Comparison of ENCODE assay signal across 8 mouse cellular contexts in genomic region chr2:11172831-11173414, GRCm38 (mm10). TPM values are rescaled to one million over a fixed set of nuclear protein-coding genes. Genes with fewer than 3 reads are reported as not detected.
DNase-seq lines count a peak whose midpoint lies in the region; ATAC-seq and TF ChIP-seq lines count a peak whose summit lies in the region.

No protein-coding gene starts in this region.

- no peak for ATAC-seq in CD4-positive, CD25-positive, alpha-beta regulatory T cell, adult 4 months
- no peak for ATAC-seq in lung, postnatal 0 days
- ATAC-seq in hindbrain, embryonic 13.5 days (ENCODE audit: low FRiP score), result no peak
- no peak for ATAC-seq in liver, embryonic 14.5 days (ENCODE audit: insufficient read depth)
- ATAC-seq in stomach, embryonic 15.5 days (ENCODE audit: insufficient read depth, low FRiP score, low read depth), result no peak

- peak; percentile 53 for DNase-seq in CD4-positive, CD25-positive, alpha-beta regulatory T cell, adult 2 months (ENCODE audit: low read depth, low spot score)
- DNase-seq in lung, postnatal 0 days (ENCODE audit: low spot score), result no peak
- no peak for DNase-seq in lung, postnatal 14 days
- no peak for DNase-seq in liver, embryonic 14.5 days (ENCODE audit: low read depth in 3 of 3, low spot score in 3 of 3)
- no peak for DNase-seq in ovary, postnatal 36 days (ENCODE audit: low spot score)

- no peaks in the 10 kb centered on the region for H3K9me3 ChIP-seq in lung, postnatal 0 days (ENCODE audit: low read length)
- H3K9me3 ChIP-seq in hindbrain, embryonic 13.5 days, result no peaks in the 10 kb centered on the region
- no peaks in the 10 kb centered on the region for H3K9me3 ChIP-seq in liver, embryonic 14.5 days (ENCODE audit: control insufficient read depth, low read length)
- H3K9me3 ChIP-seq in stomach, embryonic 15.5 days, result no peaks in the 10 kb centered on the region

- H3K27me3 ChIP-seq in lung, postnatal 0 days (replicated peaks; ENCODE audit: insufficient read depth, low read length), result no peaks in the 10 kb centered on the region
- 0 out of 2 replicates have a peak, but pooled peaks cover 10% of the 10 kb centered on the region for H3K27me3 ChIP-seq in hindbrain, embryonic 13.5 days
- no peaks in the 10 kb centered on the region; the same call in 1 of the 2 replicates for H3K27me3 ChIP-seq in liver, embryonic 14.5 days (ENCODE audit: control insufficient read depth, insufficient read depth, low read length)
- H3K27me3 ChIP-seq in stomach, embryonic 15.5 days (replicated peaks), result no peaks in the 10 kb centered on the region

- H3K36me3 ChIP-seq in lung, postnatal 0 days (ENCODE audit: insufficient read depth, low read length), result no peaks in the 10 kb centered on the region
- no peaks in the 10 kb centered on the region for H3K36me3 ChIP-seq in hindbrain, embryonic 13.5 days
- H3K36me3 ChIP-seq in liver, embryonic 14.5 days (replicated peaks; ENCODE audit: control insufficient read depth, insufficient read depth, low read depth), result no peaks in the 10 kb centered on the region
- H3K36me3 ChIP-seq in stomach, embryonic 15.5 days, result no peaks in the 10 kb centered on the region

- H3K4me2 ChIP-seq in lung, postnatal 0 days (replicated peaks; ENCODE audit: low read depth, low read length), result peak overlapping the region; percentile 74; the same call in 1 of the 2 replicates
- peak overlapping the region; percentile 91 for H3K4me2 ChIP-seq in hindbrain, embryonic 13.5 days
- peak overlapping the region; percentile 70 for H3K4me2 ChIP-seq in liver, embryonic 14.5 days (ENCODE audit: low read depth)
- peak overlapping the region; percentile 92 for H3K4me2 ChIP-seq in stomach, embryonic 15.5 days

- no peaks in the 10 kb centered on the region for H3K4me1 ChIP-seq in lung, postnatal 0 days (ENCODE audit: insufficient read depth, low read depth, low read length)
- peaks cover 22% of the 10 kb centered on the region for H3K4me1 ChIP-seq in hindbrain, embryonic 13.5 days (replicated peaks)
- 0 out of 4 replicates have a peak, but pooled peaks cover 0 to 1% of the 10 kb centered on the region in 2 experiments for H3K4me1 ChIP-seq in liver, embryonic 14.5 days (replicated peaks; ENCODE audit: control insufficient read depth in 2 of 2, insufficient read depth in 2 of 2, low read length in 1 of 2)
- no peaks in the 10 kb centered on the region for H3K4me1 ChIP-seq in stomach, embryonic 15.5 days

- H3K4me3 ChIP-seq in lung, postnatal 0 days (ENCODE audit: low read depth, low read length), result no peak overlapping the region
- peak overlapping the region; percentile 59 for H3K4me3 ChIP-seq in hindbrain, embryonic 13.5 days
- H3K4me3 ChIP-seq in liver, embryonic 14.5 days (ENCODE audit: insufficient read depth in 1 of 2, low read depth in 2 of 2, low read length in 2 of 2), result peak overlapping the region; percentile 47 to 52
- peak overlapping the region; percentile 56 for H3K4me3 ChIP-seq in stomach, embryonic 15.5 days (replicated peaks)

- no peak overlapping the region for H3K9ac ChIP-seq in lung, postnatal 0 days (replicated peaks; ENCODE audit: low read depth)
- H3K9ac ChIP-seq in hindbrain, embryonic 13.5 days, result no peak overlapping the region
- no peak overlapping the region for H3K9ac ChIP-seq in liver, embryonic 14.5 days (replicated peaks)
- no peak overlapping the region for H3K9ac ChIP-seq in stomach, embryonic 15.5 days

- TF ChIP-seq CTCF in lung, postnatal 0 days (IDR thresholded peaks at IDR 0.05), result no peak
- TF ChIP-seq CTCF in liver, embryonic 14.5 days (IDR thresholded peaks at IDR 0.05; ENCODE audit: low read depth), result no peak

- H3K27ac ChIP-seq in lung, postnatal 0 days (ENCODE audit: low read length), result no peak overlapping the region
- no peak overlapping the region for H3K27ac ChIP-seq in hindbrain, embryonic 13.5 days
- H3K27ac ChIP-seq in liver, embryonic 14.5 days, result no peak overlapping the region
- H3K27ac ChIP-seq in stomach, embryonic 15.5 days, result no peak overlapping the region

- no peak for TF ChIP-seq EP300 in lung, postnatal 0 days (IDR thresholded peaks at IDR 0.05)
- no peak for TF ChIP-seq EP300 in liver, embryonic 14.5 days (IDR thresholded peaks at IDR 0.05; ENCODE audit: low read depth)

- WGBS in lung, postnatal 0 days, result 16% methylated on average over 9 of the region's 9 CpGs
- WGBS in hindbrain, embryonic 13.5 days, result 12% methylated on average over 9 of the region's 9 CpGs
- 5% methylated on average over 9 of the region's 9 CpGs for WGBS in liver, embryonic 14.5 days (ENCODE audit: insufficient replicate concordance)
- 15% methylated on average over 9 of the region's 9 CpGs for WGBS in stomach, embryonic 15.5 days

RNA-seq across cellular contexts. Expression of gene Prkcq, which starts 1.0 kb away (rescaled TPM):
- 100 to 1,000 TPM; 134 to 151 TPM for polyA plus RNA-seq in CD4-positive, CD25-positive, alpha-beta regulatory T cell, adult 4 months (2017; shearing (Covaris generic))
- 2.2 and 2.7 TPM in 2 replicates for polyA plus RNA-seq in lung, postnatal 0 days (2015; fragmentation: Nextera tagmentation; extraction: Ambion mirVana)
- polyA plus RNA-seq in hindbrain, embryonic 13.5 days (2015; fragmentation: Nextera tagmentation; extraction: Ambion mirVana), result 6.6 and 7.2 TPM in 2 replicates
- 1.5 and 2.1 TPM in 2 replicates for polyA plus RNA-seq in liver, embryonic 14.5 days (2012; rRNA removed)
- polyA plus RNA-seq in liver, embryonic 14.5 days (2014; fragmentation: Nextera tagmentation; extraction: Ambion mirVana), result 3.4 and 4.0 TPM in 2 replicates
- 2.3 and 2.6 TPM in 2 replicates for polyA plus RNA-seq in stomach, embryonic 15.5 days (2015; fragmentation: Nextera tagmentation; extraction: Ambion mirVana)

Comparison
In these comparisons a context has a peak if more than half of its experiments do, and no peak if none do; other contexts are left out.
1. RNA of gene Prkcq, which starts 1.0 kb away (polyA plus RNA-seq): 134 to 151 TPM in CD4-positive, CD25-positive, alpha-beta regulatory T cell, adult 4 months; 6.6 to 7.2 TPM in hindbrain, embryonic 13.5 days, 1.5 to 4.0 TPM in liver, embryonic 14.5 days, 2.3 to 2.6 TPM in stomach, embryonic 15.5 days and 2.2 to 2.7 TPM in lung, postnatal 0 days; every median in the first group is over 10 times any median in the second.
2. Peak in every context shown above with its lines, with median percentiles within 50 percentile points of each other: H3K4me2 ChIP-seq.